ENCODE assay signal across 8 mouse cellular contexts in genomic region chr2:25224766-25225752, GRCm38 (mm10). TPM values are rescaled to one million over a fixed set of nuclear protein-coding genes. Genes with fewer than 3 reads are reported as not detected.
DNase-seq lines count a peak whose midpoint lies in the region; ATAC-seq and TF ChIP-seq lines count a peak whose summit lies in the region.

No protein-coding gene starts in this region.

- peaks cover 5% of the 10 kb centered on the region; the same call in 1 of the 2 replicates for H3K36me3 ChIP-seq in neural tube, embryonic 15.5 days

- peak overlapping the region; percentile 63 for H3K9ac ChIP-seq in neural tube, embryonic 15.5 days (replicated peaks)

- peaks cover 15% of the 10 kb centered on the region for H3K4me1 ChIP-seq in lung, adult 2 months (ENCODE audit: control insufficient read depth, insufficient read depth, low read length)
- H3K4me1 ChIP-seq in neural tube, embryonic 15.5 days: peaks cover 32% of the 10 kb centered on the region

- H3K27ac ChIP-seq in layer of hippocampus, adult 2 months: peak overlapping the region; percentile 98
- H3K27ac ChIP-seq in neural tube, embryonic 15.5 days (replicated peaks): peak overlapping the region; percentile 99

- TF ChIP-seq POLR2A in lung, adult 2 months (IDR thresholded peaks at IDR 0.05; ENCODE audit: borderline replicate concordance, extremely low read depth, low read depth, low read length): peak; percentile 88; the same call in 1 of the 2 replicates

- peak overlapping the region; percentile 62 for H3K4me3 ChIP-seq in layer of hippocampus, adult 2 months
- peak overlapping the region; percentile 85 for H3K4me3 ChIP-seq in lung, adult 2 months (replicated peaks; ENCODE audit: extremely low read depth, low read depth, low read length)
- peak overlapping the region; percentile 92 for H3K4me3 ChIP-seq in neural tube, embryonic 15.5 days (replicated peaks)

- H3K27me3 ChIP-seq in neural tube, embryonic 15.5 days (replicated peaks): no peaks in the 10 kb centered on the region

- no peaks in the 10 kb centered on the region for H3K9me3 ChIP-seq in neural tube, embryonic 15.5 days (replicated peaks)

- peak; percentile 96 for ATAC-seq in neural tube, embryonic 15.5 days (ENCODE audit: low FRiP score)

- peak; percentile 99 for DNase-seq in MN1 (ENCODE audit: low spot score)
- peak; percentile 100 for DNase-seq in cerebellum, adult 9-10 months
- DNase-seq in forelimb bud, embryonic 11.5 days (ENCODE audit: low read depth, low spot score): peak; percentile 99
- DNase-seq in heart, postnatal 4 days: peak; percentile 98
- peak; percentile 97 to 100 for DNase-seq in layer of hippocampus, adult 2 months (ENCODE audit: low spot score in 2 of 2)
- DNase-seq in lung, adult 2 months: peak; percentile 94
- DNase-seq in testis, postnatal 14 days (ENCODE audit: low spot score): peak; percentile 100

- WGBS in lung, adult 2 months: 2% methylated on average over 41 of the region's 41 CpGs
- 2% methylated on average over 41 of the region's 41 CpGs for WGBS in neural tube, embryonic 15.5 days

- peak; percentile 58 for TF ChIP-seq CTCF in layer of hippocampus, adult 2 months (conservative IDR thresholded peaks at IDR 0.05)
- TF ChIP-seq CTCF in lung, adult 2 months (IDR thresholded peaks at IDR 0.05; ENCODE audit: insufficient read depth, low read length): no peak

- H3K4me2 ChIP-seq in neural tube, embryonic 15.5 days: peak overlapping the region; percentile 61

RNA-seq across cellular contexts. Expression of gene Tubb4b, which starts 0.6 kb away (rescaled TPM):
- total RNA-seq in heart, postnatal 4 days (2021): 100 to 1,000 TPM; 415 to 442 TPM
- total RNA-seq in layer of hippocampus, adult 2 months (2021): 100 to 1,000 TPM; 305 to 309 TPM
- polyA plus RNA-seq in lung, adult 2 months (2012; rRNA removed): 490 and 623 TPM in 2 replicates
- 462 and 502 TPM in 2 replicates for polyA plus RNA-seq in neural tube, embryonic 15.5 days (2015; fragmentation: Nextera tagmentation; extraction: Ambion mirVana)

RNA-seq across cellular contexts. Expression of gene Fam166a, which starts 6.5 kb away (rescaled TPM):
- total RNA-seq in heart, postnatal 4 days (2021): not detected
- total RNA-seq in layer of hippocampus, adult 2 months (2021): not detected
- 0.17 TPM in 1 of 2 replicates, not detected in the other for polyA plus RNA-seq in lung, adult 2 months (2012; rRNA removed)
- not detected in 2 replicates for polyA plus RNA-seq in neural tube, embryonic 15.5 days (2015; fragmentation: Nextera tagmentation; extraction: Ambion mirVana)

RNA-seq across cellular contexts. Expression of gene Slc34a3, which starts 9.1 kb away (rescaled TPM):
- total RNA-seq in heart, postnatal 4 days (2021): not detected
- not detected for total RNA-seq in layer of hippocampus, adult 2 months (2021)
- not detected in 2 replicates for polyA plus RNA-seq in lung, adult 2 months (2012; rRNA removed)
- polyA plus RNA-seq in neural tube, embryonic 15.5 days (2015; fragmentation: Nextera tagmentation; extraction: Ambion mirVana): not detected in 2 replicates

RNA-seq across cellular contexts. Expression of gene Stpg3, which starts 10.6 kb away (rescaled TPM):
- not detected for total RNA-seq in heart, postnatal 4 days (2021)
- total RNA-seq in layer of hippocampus, adult 2 months (2021): under 1 TPM in 1 of 2 experiments, not detected in 1; 0.33 TPM
- not detected in 2 replicates for polyA plus RNA-seq in lung, adult 2 months (2012; rRNA removed)
- not detected in 2 replicates for polyA plus RNA-seq in neural tube, embryonic 15.5 days (2015; fragmentation: Nextera tagmentation; extraction: Ambion mirVana)

RNA-seq across cellular contexts. Expression of gene Rnf224, which starts 11.5 kb away (rescaled TPM):
- not detected for total RNA-seq in heart, postnatal 4 days (2021)
- not detected for total RNA-seq in layer of hippocampus, adult 2 months (2021)
- 0.76 TPM in 1 of 2 replicates, not detected in the other for polyA plus RNA-seq in lung, adult 2 months (2012; rRNA removed)
- polyA plus RNA-seq in neural tube, embryonic 15.5 days (2015; fragmentation: Nextera tagmentation; extraction: Ambion mirVana): not detected in 2 replicates

Comparison
In these comparisons a context has a peak if more than half of its experiments do, and no peak if none do; other contexts are left out.
1. Peak in every context shown above with its lines: DNase-seq, ATAC-seq, H3K4me3 ChIP-seq and H3K27ac ChIP-seq.